Mouse (Mus musculus) megakaryocyte-erythroid progenitor cell, adult 5-6 weeks (primary cell): Measurements from ENCODE around the gene Chsy1. TPM values are rescaled to one million over a fixed set of nuclear protein-coding genes. Genes with fewer than 3 reads are reported as not detected.
A peak's percentile ranks its signal among the peaks of the same experiment; 100 is the strongest.

Source experiments
- ATAC-seq: replicated peaks from 2 replicates; pipeline ENCODE4 v1.8.0; 2016; ENCODE audit warnings: mild to moderate bottlenecking, inconsistent platforms; ENCODE audit not compliant: severe bottlenecking, poor library complexity, low FRiP score, low TSS enrichment
- total RNA-seq, 2 experiments: library from RNA; stranded (forward) in 1 of 2; stranded (reverse) in 1 of 2; fragments of 200-1000, 215-1000 nt in 1 of 2; fragments of >200 nt in 1 of 2; fragmentation: Nextera tagmentation in 1 of 2; gene quantifications; 2 replicates each; pipeline ENCODE4 v1.2.3; 2014 to 2017

The Chsy1 gene
- total RNA-seq, 2 experiments from 2014 or later, result 11.4 to 26.4 TPM

DNA sequence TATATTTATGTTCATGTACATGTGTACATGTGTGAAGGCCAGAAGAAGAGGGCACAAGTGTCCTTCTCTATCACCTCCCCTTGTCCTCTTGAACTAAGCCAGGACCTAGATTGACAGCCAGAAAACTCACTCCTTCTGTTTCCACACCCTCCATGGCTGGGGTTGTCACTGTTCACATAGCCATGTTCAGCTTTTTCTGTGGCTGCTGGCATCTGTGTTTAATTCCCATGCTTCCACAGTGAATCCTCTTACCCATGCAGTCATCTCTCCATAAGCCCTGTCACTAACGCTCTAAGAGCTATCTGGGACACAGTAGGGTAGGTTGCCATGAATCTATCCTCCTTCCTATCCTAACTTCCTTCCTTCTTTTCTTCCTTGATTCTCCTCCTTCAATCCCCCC lies 86.6 kb downstream of the Chsy1 start:
- ATAC-seq, result no peak

DNA sequence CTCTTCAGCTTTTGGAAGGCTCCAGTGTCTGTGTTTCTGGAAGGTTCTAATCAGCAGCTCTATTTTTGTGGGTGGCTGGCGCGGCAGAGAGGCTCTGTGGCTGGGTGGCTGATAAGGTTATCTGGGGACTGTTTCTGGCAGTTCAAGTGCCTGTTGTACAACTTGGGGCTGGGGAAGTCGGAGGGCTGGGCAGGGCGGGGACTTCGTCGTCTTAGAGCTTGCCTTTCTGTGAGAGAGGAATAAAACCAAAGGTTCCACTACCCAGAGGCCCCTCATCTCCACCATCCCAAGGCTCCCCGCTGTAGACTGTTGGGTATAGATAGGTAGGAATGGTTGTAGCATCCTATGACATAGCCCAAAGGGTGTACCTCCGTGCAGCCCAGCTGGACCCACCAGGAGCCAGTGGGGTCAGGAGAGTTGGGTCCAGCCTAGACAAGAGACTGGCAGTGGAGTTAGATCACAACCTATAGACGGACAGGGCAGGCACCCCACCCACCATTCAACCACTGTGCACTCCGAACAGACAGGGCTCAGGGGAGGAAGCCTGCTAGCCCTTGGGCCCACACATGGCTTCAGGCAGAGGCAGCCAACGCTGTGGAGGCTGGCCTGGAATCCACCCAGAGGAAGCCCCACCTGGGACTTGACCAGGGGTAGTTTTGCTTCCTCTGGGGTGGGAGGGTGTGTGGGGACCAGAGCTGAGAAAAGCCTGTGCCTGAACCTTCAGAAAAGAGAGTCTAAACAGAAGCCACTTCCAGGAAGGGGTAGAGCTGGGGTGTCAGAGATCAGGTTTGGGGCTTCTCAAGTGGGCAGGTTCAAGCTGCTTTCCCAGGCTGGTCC lies 87.5 kb downstream of the Chsy1 start:
- ATAC-seq, result peak; percentile 79

DNA sequence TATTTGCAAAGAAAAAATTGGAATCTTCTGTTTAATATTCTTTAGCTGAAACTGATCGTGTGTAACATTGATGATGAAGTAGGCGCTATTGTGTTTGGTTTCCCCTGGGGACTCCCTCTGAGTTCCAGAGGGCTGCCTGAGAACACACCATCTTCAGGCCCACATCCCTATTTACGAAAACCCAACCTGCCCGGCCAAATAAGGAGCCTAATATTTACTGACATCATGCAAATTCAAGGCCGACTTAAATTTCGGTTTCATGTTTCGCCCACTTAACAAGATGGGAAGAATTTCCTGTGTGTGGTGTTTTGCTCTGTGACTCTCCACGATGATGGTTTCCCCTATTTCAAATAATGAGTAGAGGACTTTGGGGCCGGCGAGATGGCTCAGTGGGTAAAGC lies 89.1 kb downstream of the Chsy1 start:
- no peak for ATAC-seq

DNA sequence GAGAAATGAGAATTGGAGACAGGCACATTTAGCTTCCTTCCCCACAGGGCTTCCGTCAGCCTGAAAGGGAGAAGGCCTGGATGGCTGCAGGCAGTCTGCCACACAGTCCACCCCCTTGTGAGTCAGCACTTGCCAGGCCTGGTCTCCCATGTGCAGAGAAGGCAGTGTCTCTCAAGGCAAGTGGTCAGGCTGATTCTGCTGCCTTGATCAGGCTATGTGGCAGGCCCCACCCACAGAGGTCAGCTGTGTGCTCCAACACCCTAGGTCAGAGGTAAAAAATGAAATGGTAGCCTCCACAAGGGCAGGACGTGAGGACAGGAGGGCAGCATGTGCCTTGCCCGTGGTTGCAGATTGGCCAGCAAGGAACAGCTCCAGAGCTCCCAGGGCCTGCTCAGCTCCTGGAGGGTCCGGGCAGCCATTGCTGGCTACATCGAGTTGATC lies 90.1 kb downstream of the Chsy1 start:
- ATAC-seq, result no peak

DNA sequence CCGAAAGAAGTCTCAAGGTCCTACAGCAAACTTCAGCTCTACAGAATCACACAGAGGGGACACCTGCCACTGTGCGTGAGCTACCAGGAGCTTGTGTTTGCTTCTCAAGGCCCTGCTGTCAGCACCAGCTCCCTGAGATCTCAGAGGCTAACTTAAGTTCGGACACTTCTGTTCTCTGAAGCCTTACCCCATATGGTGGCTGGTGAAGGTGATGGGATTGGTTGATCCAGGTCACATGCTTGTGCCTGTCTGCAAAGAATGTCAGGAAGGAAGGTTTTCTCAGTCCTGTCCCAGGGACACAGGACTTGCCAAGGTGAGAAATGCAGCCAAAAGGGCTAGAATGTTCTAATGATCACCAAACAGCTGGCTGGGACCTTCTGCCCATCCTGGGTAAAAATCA lies 91.1 kb downstream of the Chsy1 start:
- ATAC-seq, result no peak

DNA sequence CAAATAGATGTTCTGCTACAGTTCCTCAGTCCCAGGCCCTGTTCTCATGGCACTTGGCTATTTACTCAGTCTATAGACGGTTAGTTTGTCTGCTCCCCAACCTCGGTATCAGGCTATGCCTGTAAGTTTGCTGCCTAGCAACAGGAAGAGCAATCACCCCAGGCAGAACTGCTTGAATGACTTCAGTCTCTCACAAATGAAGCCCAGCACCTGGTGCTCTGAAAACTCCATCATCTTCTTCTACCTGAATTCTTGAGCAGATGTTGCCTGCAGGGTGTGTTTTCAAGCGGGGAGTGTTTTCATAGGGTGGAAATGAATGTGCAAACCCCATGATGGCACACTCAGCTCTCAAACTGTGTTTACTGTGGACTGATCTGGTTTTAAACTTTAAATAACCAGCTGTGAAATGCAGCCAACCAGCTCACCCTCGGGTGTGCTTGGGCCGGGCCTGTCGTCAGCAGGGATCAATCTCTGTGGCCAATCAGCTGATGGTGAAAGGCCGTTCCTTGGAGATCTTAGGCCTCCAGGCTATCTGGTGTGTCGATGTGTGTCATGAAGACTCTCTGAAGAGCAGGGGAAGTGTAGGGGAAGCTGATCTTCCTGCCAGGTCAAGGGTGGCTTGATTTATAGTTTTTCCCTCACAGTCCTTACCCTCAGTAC lies 91.6 kb downstream of the Chsy1 start:
- peak; percentile 49 for ATAC-seq

DNA sequence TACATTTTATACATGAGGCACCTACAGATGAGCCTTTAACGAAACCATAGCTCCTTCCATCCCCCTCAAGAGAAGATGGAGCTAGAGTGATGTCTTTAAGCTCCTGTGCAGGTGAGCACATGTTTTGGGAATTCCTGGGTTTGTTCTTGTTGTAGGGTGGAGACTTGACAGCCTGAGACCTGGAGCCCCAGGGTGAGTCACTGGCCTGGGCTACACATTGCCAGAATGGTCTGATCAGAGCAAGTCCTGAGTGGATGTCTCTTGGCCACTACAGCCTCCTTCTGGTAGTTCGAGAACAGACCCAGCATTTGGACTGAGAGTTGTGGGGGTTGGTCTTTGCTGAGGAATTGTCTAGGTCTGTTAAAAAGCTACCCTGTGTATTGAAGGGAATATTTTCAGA lies 92.3 kb downstream of the Chsy1 start:
- no peak for ATAC-seq

DNA sequence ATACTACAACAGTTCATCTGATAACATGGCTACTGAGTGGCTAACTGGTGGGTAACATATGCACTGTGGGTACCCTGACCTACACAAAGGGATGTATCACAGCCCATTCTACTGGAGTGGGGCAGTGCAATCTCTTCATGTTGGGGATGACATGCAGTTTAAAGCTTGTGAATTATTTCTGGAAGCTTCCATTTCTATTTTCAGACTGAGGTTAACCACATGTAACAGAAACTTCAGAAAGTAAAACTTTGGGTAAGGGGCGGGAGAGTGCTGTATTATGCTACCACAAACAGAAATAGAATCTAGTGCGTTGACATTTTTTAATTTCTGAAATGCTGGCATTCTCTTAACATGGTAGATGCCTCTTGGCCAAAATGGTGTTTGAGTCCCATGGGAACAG lies 100.6 kb downstream of the Chsy1 start:
- ATAC-seq, result no peak

DNA sequence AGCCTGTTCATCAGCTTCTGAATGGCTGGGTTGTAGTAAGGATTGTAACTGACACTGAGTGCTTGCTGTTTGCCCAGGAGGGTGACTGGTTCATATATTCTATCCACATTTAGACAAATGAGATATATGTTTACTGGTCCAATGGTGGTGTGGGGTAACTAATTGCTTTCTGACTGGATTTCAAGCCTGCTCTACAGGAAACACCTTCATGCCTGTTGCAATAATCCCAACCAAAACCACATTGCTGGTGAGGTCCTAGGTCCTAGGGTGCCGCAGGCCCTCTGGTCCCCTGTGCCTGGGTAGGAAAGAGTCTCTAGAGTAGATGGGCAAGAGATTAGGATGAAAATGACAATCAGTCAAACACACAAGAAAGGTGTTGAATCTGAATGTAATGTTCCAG lies 103.6 kb downstream of the Chsy1 start:
- no peak for ATAC-seq

DNA sequence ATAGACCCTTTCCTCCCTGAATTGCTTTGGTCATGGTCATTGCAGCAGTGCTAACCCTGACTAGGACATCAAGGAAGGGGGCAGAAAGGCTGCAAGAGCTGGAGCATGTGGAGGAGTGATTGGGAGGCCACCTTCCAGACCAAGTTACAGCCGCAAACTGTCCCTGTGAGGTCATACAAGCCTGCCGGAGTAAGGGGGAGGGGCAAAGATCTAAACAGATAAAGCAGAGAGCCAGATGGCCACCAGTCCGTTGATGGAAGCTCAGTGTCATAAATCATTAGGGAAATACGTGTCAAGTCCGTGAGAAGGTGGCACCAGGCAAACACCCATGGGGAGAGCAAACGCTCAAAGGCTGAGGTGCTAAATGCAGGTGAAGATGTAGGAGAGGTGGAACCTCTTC lies 105.2 kb downstream of the Chsy1 start:
- no peak for ATAC-seq

DNA sequence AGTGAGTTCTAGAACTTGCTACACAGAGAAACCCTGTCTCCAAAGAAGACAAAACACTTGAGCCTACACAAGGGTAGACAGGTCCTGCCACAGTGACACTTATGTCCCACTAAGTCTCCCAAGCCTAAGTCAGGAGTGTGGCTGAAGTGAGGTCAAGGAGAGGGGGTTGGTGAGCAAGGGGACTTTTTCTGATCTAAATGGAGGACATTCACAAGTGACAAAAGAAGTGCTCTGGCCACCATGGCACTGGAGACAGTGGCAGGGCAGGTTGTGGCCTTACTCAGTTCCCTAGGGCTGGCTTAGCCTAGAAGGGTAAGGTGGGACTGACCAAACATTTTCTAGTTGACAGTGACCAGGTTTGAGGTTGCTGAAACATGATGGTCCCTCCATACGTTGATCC lies 106.6 kb downstream of the Chsy1 start:
- ATAC-seq, result no peak

DNA sequence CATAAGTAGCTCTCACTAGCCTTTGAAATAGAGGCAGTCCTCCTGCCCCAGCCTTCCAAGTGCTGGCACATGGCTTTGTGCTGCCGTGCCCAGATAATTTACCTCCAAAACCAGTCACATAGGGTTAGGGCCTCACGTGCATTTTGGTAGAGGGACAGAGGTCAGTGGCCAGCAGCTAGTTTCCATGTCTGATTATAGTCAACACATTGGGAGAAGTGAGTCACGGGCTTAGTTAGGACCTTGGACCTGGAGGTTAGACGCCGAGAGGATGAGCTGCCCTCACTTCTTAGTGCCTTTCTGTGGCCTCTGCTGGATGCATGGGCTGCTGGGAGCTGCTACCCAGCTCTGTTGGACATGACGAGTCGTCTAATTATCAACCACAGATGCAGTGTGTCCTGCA lies 107.7 kb downstream of the Chsy1 start:
- ATAC-seq, result no peak

DNA sequence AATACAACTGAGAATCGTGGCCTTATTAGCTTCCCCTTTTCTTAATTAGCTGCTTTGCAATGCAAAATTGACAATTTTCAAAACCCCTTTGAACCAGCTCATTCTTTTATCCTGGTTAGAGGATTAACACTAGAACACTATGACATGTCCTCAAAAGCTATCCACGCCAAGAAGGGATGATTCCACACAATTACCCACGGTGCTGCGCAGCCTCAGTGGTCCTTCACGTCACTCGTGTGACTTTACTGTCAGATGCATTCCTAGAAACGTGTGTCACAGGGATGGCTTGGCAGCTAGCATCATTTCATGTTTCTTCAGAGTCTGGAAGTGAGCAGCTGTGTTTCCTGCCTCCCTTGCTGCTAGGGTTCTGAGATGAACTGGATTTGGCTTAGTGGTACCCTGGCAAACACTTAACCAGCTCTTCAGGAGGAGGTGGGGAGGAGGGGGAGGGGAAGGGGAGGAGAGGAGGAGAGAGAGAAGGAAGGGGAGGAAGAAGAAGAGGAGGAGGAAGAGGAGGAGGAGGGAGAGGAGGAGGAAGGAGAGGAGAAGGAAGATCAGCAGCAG lies 108.3 kb downstream of the Chsy1 start:
- ATAC-seq, result no peak

DNA sequence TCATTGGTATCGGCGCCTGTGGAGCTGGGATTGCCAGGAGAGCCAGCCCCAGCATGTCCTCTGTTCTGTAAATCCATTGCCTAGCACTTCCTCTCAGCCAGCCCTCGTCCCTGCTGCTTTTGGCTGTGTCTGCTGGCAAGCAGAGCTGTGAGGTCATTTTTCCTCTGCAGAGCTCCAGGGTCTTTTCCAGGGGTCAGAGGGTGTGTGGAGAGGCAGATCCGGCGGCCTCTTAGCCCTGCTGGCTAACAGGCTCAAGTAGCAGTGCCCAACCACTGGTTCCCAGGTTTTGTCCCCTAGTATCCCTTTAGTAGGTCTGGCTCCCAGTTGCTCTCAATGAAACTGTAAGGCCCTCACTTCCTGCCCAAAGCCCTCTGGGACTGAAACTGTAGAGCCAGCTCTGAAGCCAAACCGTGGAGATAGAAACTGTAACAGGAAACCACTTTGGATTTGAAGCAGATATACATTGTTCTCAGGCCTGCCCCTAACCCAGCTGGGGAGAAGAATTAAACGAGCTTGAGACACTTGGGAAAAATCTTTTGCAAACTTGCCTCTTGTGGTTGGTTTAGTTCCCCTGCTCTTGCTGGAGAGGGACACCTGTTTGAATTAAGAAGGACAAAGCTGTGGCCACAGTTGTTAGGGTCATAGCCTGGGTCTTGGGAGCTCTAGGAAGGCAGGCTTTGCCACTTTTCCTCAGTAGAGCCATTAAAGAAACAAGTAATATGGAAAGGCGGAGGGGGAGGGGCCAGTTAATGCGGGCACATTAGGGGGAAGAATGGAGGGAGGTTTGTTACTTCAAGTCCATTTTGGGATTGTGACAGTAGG lies 109.1 kb downstream of the Chsy1 start:
- ATAC-seq, result no peak

DNA sequence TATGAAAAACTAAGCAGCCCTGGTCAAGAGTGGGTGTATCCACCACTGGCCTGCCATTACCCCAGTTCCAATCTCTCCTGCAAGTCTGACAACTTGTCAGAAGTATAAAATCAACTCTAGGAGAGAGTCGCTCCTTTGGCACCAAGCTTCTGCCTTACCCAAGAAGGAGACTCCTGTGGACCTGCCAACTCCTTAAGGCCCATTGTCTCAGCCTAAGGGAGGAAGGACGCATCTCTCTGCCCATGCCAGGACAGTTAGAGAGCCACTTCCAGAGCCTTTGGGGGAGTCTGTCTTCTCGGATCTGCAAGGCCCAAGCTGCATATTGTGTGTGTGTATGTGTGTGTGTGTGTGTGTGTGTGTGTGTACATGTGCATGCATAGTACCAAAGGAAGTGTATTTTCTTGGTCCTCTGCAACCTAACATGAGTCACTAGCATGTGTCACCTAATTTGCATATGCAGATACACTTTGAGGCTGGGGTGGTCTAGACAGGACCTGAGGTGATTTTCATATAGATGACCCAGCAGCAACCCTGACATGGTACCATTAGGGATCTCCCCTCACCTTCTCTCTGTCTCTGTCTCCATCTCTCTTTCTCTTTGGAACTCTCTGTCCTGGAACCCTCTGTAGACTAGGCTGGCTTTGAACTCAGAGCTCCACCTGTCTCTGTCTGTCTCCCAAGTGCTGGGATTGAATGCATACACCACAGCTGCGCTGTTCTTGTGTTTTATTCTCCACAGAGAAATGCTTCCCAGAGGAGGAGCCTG lies 109.9 kb downstream of the Chsy1 start:
- ATAC-seq, result no peak

DNA sequence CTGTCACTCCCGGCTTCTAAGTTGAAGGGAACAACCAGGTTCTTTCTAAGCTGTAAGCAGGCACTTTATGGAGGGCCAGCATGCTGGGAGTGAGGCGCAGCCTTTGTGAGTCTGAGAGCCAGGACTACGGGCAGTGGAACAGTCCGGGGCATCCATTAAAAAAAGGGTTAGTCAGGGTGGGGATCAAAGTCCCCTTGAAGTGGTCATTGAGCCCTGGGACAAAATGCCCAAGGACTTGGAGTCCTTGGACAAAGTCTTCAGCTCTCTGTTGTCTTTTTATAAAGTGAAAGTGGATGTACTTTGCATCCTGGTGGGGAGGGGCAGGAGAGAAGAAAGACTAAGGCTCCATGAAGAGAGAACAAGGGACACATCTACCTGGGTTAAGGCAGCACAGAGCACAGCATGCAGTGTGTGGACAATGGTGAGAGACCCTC lies 110.5 kb downstream of the Chsy1 start:
- no peak for ATAC-seq

DNA sequence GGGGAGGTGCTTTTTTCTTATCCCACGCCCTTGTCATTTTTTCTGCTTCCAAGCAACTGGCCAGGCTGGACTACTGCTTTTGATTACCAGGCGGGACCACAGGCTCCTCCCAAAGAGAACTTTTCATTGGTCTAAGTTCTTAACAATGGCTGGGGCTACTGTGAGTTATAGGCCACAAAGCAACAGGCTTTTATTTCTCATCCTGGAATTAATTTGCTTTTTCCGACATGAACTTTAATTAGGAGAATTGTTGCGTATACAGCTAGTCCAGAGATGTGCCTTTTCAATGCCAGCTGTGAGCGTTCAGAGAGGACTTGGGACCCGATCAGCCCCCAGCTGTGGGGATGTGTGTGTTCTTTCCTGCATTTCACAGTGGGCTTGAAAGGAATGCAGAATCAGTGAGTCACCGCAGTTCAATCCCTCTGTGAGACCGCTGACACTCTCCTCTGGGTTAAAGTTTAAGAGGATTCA lies 113.3 kb downstream of the Chsy1 start:
- no peak for ATAC-seq
